Mouse (Mus musculus): Measurements from ENCODE around the gene Frmd4a. TPM values are rescaled to one million over a fixed set of nuclear protein-coding genes. Genes with fewer than 3 reads are reported as not detected.

Gene Frmd4a
- polyA plus RNA-seq, 1 experiment from 2014 or later, result 13.7 TPM

DNA sequence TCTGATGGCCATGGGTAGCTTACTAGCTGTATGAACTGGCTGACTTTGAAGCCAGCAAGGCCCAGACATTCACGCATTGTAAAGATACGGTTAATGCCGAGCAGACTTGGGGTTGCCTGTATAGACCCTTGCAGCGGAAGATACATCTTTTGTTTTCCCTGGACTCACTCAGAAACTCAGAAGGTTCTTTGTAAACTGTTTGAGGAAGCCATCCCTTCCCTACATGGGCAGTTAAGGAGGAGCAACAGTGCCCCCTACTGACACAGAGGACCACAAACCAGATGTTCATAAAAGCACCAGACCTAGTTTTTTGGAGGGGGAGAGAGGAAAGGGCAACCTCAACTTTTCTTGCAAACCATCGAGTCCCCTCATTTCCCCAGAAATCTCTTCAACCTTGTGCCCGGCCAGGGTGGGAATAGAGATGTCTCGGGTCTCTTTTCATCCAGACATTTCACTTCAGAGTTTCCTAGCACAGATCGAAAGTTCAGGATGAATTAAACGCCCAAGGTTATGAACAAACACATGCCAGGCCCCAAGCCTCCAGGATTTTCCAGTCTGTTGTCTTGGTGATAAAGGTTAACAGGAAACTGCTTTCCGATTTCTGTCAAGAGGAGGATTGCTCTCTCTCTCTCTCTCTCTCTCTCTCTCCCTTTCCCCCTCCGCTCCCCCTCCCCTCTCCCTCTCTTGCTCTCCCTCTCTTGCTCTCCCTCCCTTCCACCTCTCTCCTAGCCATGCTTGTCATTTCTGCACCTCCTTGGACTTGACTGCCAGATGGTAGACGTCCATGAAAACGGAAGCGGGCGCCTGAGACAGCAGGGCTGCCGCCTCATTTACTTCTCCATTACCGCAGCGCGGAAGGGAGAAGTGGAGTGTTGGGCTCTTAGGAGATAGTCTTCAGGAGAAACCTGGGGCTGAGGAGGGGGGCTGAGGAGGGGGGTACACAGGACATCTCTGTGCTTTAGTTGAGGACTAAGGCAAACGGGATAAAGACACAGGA, 475.3 kb downstream of the Frmd4a start:
- peak overlapping the region; percentile 7; the same call in 1 of the 2 replicates for H3K4me2 ChIP-seq (ENCODE audit: low read depth, low read length)
- H3K4me3 ChIP-seq (ENCODE audit: low read length), result no peak overlapping the region
- no peaks in the 10 kb centered on the region for H3K27me3 ChIP-seq (replicated peaks; ENCODE audit: control insufficient read depth, insufficient read depth, low read length)
- peak overlapping the region; percentile 14; the same call in 1 of the 2 replicates for H3K27ac ChIP-seq (ENCODE audit: low read length)
- peak; percentile 67 for ATAC-seq
- 31% methylated on average over 20 of the region's 20 CpGs for WGBS
- H3K9ac ChIP-seq (ENCODE audit: low read depth, low read length), result no peak overlapping the region; the same call in 1 of the 2 replicates
- H3K9me3 ChIP-seq (ENCODE audit: control insufficient read depth, low read length), result no peaks in the 10 kb centered on the region
- no peaks in the 10 kb centered on the region for H3K36me3 ChIP-seq (ENCODE audit: control insufficient read depth, insufficient read depth, low read length)
- peaks cover 3% of the 10 kb centered on the region; the same call in 1 of the 2 replicates for H3K4me1 ChIP-seq (ENCODE audit: control insufficient read depth, insufficient read depth, low read length)

- Histone ChIP-seq H3K36me3 (ENCODE audit: control insufficient read depth, insufficient read depth, low read length) (no peaks in the 10 kb centered on the region), H3K4me2 (ENCODE audit: low read depth, low read length) (no peak overlapping the region), H3K9ac (ENCODE audit: low read depth, low read length) (no peak overlapping the region), H3K27me3 (replicated peaks; ENCODE audit: control insufficient read depth, insufficient read depth, low read length) (no peaks in the 10 kb centered on the region), H3K4me1 (ENCODE audit: control insufficient read depth, insufficient read depth, low read length) (peaks cover 3% of the 10 kb centered on the region), H3K9me3 (ENCODE audit: control insufficient read depth, low read length) (no peaks in the 10 kb centered on the region), H3K27ac (ENCODE audit: low read length) (no peak overlapping the region), H3K4me3 (ENCODE audit: low read length) (no peak overlapping the region)
- ATAC-seq, result no peak
- 65% methylated on average over 2 of the region's 2 CpGs for WGBS
Measured at GRCm38 (mm10) chr2:4494478-4494877, 477.0 kb downstream of the Frmd4a start.

GRCm38 (mm10) chr2:4499257-4499656, 481.7 kb downstream of the Frmd4a start:
- no peaks in the 10 kb centered on the region for H3K9me3 ChIP-seq (ENCODE audit: control insufficient read depth, low read length)
- 0% methylated on average over 1 of the region's 1 CpGs for WGBS
- H3K36me3 ChIP-seq (ENCODE audit: control insufficient read depth, insufficient read depth, low read length), result no peaks in the 10 kb centered on the region
- no peaks in the 10 kb centered on the region for H3K27me3 ChIP-seq (replicated peaks; ENCODE audit: control insufficient read depth, insufficient read depth, low read length)
- H3K27ac ChIP-seq (ENCODE audit: low read length), result no peak overlapping the region
- no peak overlapping the region for H3K4me3 ChIP-seq (ENCODE audit: low read length)
- no peak overlapping the region for H3K4me2 ChIP-seq (ENCODE audit: low read depth, low read length)
- H3K4me1 ChIP-seq (ENCODE audit: control insufficient read depth, insufficient read depth, low read length), result no peaks in the 10 kb centered on the region; the same call in 1 of the 2 replicates
- ATAC-seq, result peak; percentile 71
- H3K9ac ChIP-seq (ENCODE audit: low read depth, low read length), result no peak overlapping the region

- no peak for ATAC-seq
- no peaks in the 10 kb centered on the region; the same call in 1 of the 2 replicates for H3K4me1 ChIP-seq (ENCODE audit: control insufficient read depth, insufficient read depth, low read length)
- H3K36me3 ChIP-seq (ENCODE audit: control insufficient read depth, insufficient read depth, low read length), result no peaks in the 10 kb centered on the region
- H3K4me2 ChIP-seq (ENCODE audit: low read depth, low read length), result no peak overlapping the region
- H3K9me3 ChIP-seq (ENCODE audit: control insufficient read depth, low read length), result no peaks in the 10 kb centered on the region
- H3K27me3 ChIP-seq (replicated peaks; ENCODE audit: control insufficient read depth, insufficient read depth, low read length), result no peaks in the 10 kb centered on the region
- no peak overlapping the region for H3K4me3 ChIP-seq (ENCODE audit: low read length)
- no peak overlapping the region for H3K27ac ChIP-seq (ENCODE audit: low read length)
- 91% methylated on average over 9 of the region's 9 CpGs for WGBS
- no peak overlapping the region for H3K9ac ChIP-seq (ENCODE audit: low read depth, low read length)
Measured at GRCm38 (mm10) chr2:4499916-4500315, 482.4 kb downstream of the Frmd4a start.

DNA sequence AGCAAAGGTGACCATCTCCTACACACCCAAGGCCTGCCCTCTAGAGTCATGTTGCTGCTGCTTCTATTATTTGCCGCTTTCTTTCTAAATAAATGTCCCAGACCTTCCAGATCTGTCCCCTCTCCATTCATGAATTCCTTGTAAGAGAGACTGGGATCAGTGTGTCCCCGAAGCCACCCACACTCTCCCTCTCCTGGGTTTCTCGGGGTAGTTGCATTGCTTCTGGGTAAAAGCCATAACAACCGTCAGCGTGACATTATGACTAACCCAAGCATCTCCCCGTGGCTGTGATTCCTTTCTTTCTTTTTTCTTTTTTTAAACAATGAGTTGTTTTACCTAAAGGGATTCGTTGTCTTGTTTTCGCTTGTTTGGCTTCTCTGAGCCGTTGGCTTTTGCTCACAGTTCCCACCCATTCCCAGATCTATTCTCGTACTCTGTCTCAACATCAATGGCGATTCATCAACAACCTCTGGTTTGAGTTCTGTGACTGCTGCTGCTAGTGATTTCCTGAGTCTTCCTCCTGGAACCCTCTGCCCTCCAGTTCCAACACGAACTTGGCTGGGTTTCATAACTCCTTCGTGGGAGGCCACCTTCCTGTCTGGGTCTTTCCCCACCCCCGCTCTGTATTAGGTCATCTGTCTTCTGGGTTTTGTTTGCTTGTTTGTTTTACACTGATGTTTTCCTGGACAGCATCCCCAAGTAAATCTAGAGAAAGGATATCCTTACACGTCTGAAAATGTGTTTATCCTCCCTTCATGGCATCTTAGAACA, 483.9 kb downstream of the Frmd4a start:
- H3K9ac ChIP-seq (ENCODE audit: low read depth, low read length), result no peak overlapping the region
- no peak overlapping the region for H3K4me2 ChIP-seq (ENCODE audit: low read depth, low read length)
- WGBS, result 71% methylated on average over 15 of the region's 15 CpGs
- H3K27me3 ChIP-seq (replicated peaks; ENCODE audit: control insufficient read depth, insufficient read depth, low read length), result no peaks in the 10 kb centered on the region
- no peaks in the 10 kb centered on the region; the same call in 1 of the 2 replicates for H3K4me1 ChIP-seq (ENCODE audit: control insufficient read depth, insufficient read depth, low read length)
- ATAC-seq, result no peak
- no peaks in the 10 kb centered on the region for H3K36me3 ChIP-seq (ENCODE audit: control insufficient read depth, insufficient read depth, low read length)
- no peak overlapping the region for H3K4me3 ChIP-seq (ENCODE audit: low read length)
- no peak overlapping the region for H3K27ac ChIP-seq (ENCODE audit: low read length)
- H3K9me3 ChIP-seq (ENCODE audit: control insufficient read depth, low read length), result no peaks in the 10 kb centered on the region

DNA sequence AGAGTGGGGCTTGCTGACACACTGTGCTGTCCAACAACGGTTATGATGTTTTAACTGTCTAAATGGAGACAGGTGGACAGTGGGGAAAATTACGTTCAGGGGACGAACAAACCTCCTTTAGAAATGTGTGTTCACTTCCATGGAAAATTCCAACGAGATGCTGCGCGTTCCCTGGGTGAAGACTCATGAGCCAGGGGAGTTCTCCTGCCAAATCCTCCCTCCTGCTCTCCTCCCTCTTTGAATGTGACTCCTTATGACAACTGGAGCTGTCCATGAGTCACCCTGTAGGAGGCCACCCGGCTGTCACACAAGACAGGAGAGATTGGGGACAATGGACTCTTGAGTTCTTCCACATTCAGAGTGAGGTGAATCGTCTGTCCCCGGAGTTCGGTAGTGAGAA, 486.9 kb downstream of the Frmd4a start:
- Histone ChIP-seq H3K27ac (ENCODE audit: low read length) (no peak overlapping the region), H3K27me3 (replicated peaks; ENCODE audit: control insufficient read depth, insufficient read depth, low read length) (no peaks in the 10 kb centered on the region), H3K36me3 (ENCODE audit: control insufficient read depth, insufficient read depth, low read length) (no peaks in the 10 kb centered on the region), H3K4me3 (ENCODE audit: low read length) (no peak overlapping the region), H3K4me1 (ENCODE audit: control insufficient read depth, insufficient read depth, low read length) (peaks cover 9% of the 10 kb centered on the region), H3K4me2 (ENCODE audit: low read depth, low read length) (no peak overlapping the region), H3K9ac (ENCODE audit: low read depth, low read length) (no peak overlapping the region), H3K9me3 (ENCODE audit: control insufficient read depth, low read length) (no peaks in the 10 kb centered on the region)
- no peak for ATAC-seq
- WGBS, result 82% methylated on average over 10 of the region's 10 CpGs

DNA sequence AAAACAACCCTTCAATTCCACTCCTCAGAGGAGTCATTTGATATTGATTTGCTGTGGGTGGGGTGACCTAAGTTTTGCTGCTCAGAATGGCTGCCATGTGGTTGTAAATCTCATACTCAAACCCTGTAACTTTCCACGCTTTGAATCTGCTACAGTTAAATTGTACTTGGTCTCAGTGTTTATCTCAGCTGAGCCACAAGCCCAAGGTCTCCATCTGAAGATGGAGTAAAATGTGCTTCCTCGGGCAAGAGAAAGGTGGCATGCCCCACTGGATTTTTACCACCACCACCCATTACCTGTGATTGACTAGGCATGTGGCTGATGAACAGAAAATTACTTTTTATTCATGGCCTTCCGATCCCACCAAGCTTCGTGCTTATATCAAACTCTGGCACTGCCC, 488.2 kb downstream of the Frmd4a start:
- no peak overlapping the region for H3K4me2 ChIP-seq (ENCODE audit: low read depth, low read length)
- no peak overlapping the region for H3K4me3 ChIP-seq (ENCODE audit: low read length)
- no peaks in the 10 kb centered on the region for H3K27me3 ChIP-seq (replicated peaks; ENCODE audit: control insufficient read depth, insufficient read depth, low read length)
- no peak overlapping the region for H3K9ac ChIP-seq (ENCODE audit: low read depth, low read length)
- no peaks in the 10 kb centered on the region for H3K9me3 ChIP-seq (ENCODE audit: control insufficient read depth, low read length)
- peaks cover 22% of the 10 kb centered on the region for H3K4me1 ChIP-seq (ENCODE audit: control insufficient read depth, insufficient read depth, low read length)
- no peak for ATAC-seq
- no peak overlapping the region for H3K27ac ChIP-seq (ENCODE audit: low read length)
- H3K36me3 ChIP-seq (ENCODE audit: control insufficient read depth, insufficient read depth, low read length), result no peaks in the 10 kb centered on the region
- 88% methylated on average over 4 of the region's 4 CpGs for WGBS

- H3K4me2 ChIP-seq (ENCODE audit: low read depth, low read length), result no peak overlapping the region
- no peaks in the 10 kb centered on the region for H3K27me3 ChIP-seq (replicated peaks; ENCODE audit: control insufficient read depth, insufficient read depth, low read length)
- WGBS, result 91% methylated on average over 9 of the region's 9 CpGs
- H3K9me3 ChIP-seq (ENCODE audit: control insufficient read depth, low read length), result no peaks in the 10 kb centered on the region
- no peak overlapping the region for H3K4me3 ChIP-seq (ENCODE audit: low read length)
- H3K36me3 ChIP-seq (ENCODE audit: control insufficient read depth, insufficient read depth, low read length), result no peaks in the 10 kb centered on the region
- peaks cover 23% of the 10 kb centered on the region for H3K4me1 ChIP-seq (ENCODE audit: control insufficient read depth, insufficient read depth, low read length)
- no peak overlapping the region for H3K9ac ChIP-seq (ENCODE audit: low read depth, low read length)
- no peak overlapping the region for H3K27ac ChIP-seq (ENCODE audit: low read length)
- no peak for ATAC-seq
Measured at GRCm38 (mm10) chr2:4506659-4507058, 489.1 kb downstream of the Frmd4a start.

DNA sequence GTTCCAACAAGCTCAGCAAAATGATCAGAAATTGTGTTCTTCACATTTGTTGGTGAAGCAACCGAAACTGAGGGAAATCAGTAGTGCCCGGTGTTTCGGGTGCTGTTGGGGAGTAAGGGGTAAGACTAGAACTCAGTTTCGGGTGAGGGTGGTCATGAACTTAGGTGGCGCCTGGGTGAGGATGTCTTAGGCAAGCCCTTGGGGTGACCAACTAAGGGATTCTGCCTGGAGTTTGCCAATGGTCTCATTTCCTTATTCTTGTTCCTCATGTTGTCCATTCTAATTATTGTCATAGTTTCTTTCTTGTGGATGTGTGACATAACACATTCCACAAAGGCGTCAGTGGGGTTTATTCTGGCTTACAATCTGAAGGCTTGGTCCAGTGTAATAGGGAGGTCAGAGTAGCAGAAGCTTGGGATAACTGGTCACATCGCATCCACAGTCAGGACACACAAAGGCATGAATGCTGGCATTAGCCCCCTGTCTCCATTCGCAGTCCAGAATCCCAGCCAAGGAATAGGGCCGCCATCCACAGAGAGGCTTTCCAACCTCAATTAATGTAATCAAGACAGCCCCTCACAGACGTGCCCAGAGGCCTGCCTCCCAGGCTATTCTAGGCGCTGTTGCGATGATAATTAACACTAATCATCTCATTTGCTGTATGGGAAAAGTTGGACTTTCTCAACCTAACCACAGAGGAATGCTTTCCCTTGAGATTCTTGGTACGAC, 490.5 kb downstream of the Frmd4a start:
- H3K9me3 ChIP-seq (ENCODE audit: control insufficient read depth, low read length), result no peaks in the 10 kb centered on the region
- no peaks in the 10 kb centered on the region for H3K27me3 ChIP-seq (replicated peaks; ENCODE audit: control insufficient read depth, insufficient read depth, low read length)
- no peak overlapping the region for H3K9ac ChIP-seq (ENCODE audit: low read depth, low read length)
- H3K4me2 ChIP-seq (ENCODE audit: low read depth, low read length), result no peak overlapping the region
- no peak overlapping the region for H3K4me3 ChIP-seq (ENCODE audit: low read length)
- no peak for ATAC-seq
- no peaks in the 10 kb centered on the region for H3K36me3 ChIP-seq (ENCODE audit: control insufficient read depth, insufficient read depth, low read length)
- 85% methylated on average over 13 of the region's 13 CpGs for WGBS
- H3K4me1 ChIP-seq (ENCODE audit: control insufficient read depth, insufficient read depth, low read length), result peaks cover 28% of the 10 kb centered on the region
- H3K27ac ChIP-seq (ENCODE audit: low read length), result no peak overlapping the region

All from intestine, embryonic 16.5 days (tissue).